Mouse (Mus musculus) CD8-positive naive resting alpha-beta T cell, adult 2 months (primary cell): ENCODE data around the gene Crtap.
"Not testable (repeated sequence)": the region's sequence is repeated elsewhere in the genome, so short reads cannot be mapped to it uniquely, and the experiment has no call there.

ENCODE experiments used
- DNase-seq, 2 experiments: peaks; one replicate each; pipeline ENCODE4 v3.0.0; 2022; ENCODE audit warnings: low read depth in 2 of 2, low spot score in 2 of 2

Crtap gene

GRCm38 (mm10) chr9:114399680-114400079, 9.2 kb upstream of the Crtap start:
- no peak for DNase-seq

- DNase-seq, result no peak
Observed at GRCm38 (mm10) chr9:114395258-114395657, 4.8 kb upstream of the Crtap start.

GRCm38 (mm10) chr9:114394677-114395076, 4.2 kb upstream of the Crtap start:
- no peak for DNase-seq

- not testable (repeated sequence) for DNase-seq
Observed at GRCm38 (mm10) chr9:114394136-114394535, 3.7 kb upstream of the Crtap start.

GRCm38 (mm10) chr9:114390749-114391075, 237 bp upstream of the Crtap start:
- no peak for DNase-seq

GRCm38 (mm10) chr9:114389371-114389904, 1.0 kb downstream of the Crtap start:
- peak in 1 of 2 experiments; percentile 16 for DNase-seq

- no peak for DNase-seq
Observed at GRCm38 (mm10) chr9:114388701-114389370, 1.6 kb downstream of the Crtap start.

GRCm38 (mm10) chr9:114388288-114388687, 2.2 kb downstream of the Crtap start:
- DNase-seq, result no peak

- no peak for DNase-seq
Observed at GRCm38 (mm10) chr9:114387086-114387485, 3.4 kb downstream of the Crtap start.

- no peak for DNase-seq
Observed at GRCm38 (mm10) chr9:114385160-114385559, 5.3 kb downstream of the Crtap start.

GRCm38 (mm10) chr9:114384691-114385090, 5.8 kb downstream of the Crtap start:
- no peak for DNase-seq

- DNase-seq, result no peak
Observed at GRCm38 (mm10) chr9:114382936-114383710, 7.4 kb downstream of the Crtap start.

GRCm38 (mm10) chr9:114380881-114381733, 9.4 kb downstream of the Crtap start:
- peak; percentile 16 to 28 for DNase-seq

GRCm38 (mm10) chr9:114379871-114380270, 10.6 kb downstream of the Crtap start:
- DNase-seq, result no peak

GRCm38 (mm10) chr9:114377168-114377567, 13.3 kb downstream of the Crtap start:
- DNase-seq, result no peak

- no peak for DNase-seq
Observed at GRCm38 (mm10) chr9:114375276-114375962, 15.1 kb downstream of the Crtap start.

GRCm38 (mm10) chr9:114371717-114372116, 18.8 kb downstream of the Crtap start:
- DNase-seq, result not testable (repeated sequence)

GRCm38 (mm10) chr9:114369389-114369788, 21.1 kb downstream of the Crtap start:
- DNase-seq, result not testable (repeated sequence)

GRCm38 (mm10) chr9:114368471-114368858, 22.0 kb downstream of the Crtap start:
- no peak for DNase-seq

- DNase-seq, result no peak
Observed at GRCm38 (mm10) chr9:114367783-114368470, 22.5 kb downstream of the Crtap start.
